Mouse (Mus musculus) monocyte, adult 5-6 weeks (primary cell): ENCODE results near the gene Rpl29. TPM values are rescaled to one million over a fixed set of nuclear protein-coding genes. Genes with fewer than 3 reads are reported as not detected.

ENCODE experiments used
- ATAC-seq: fragments of 153-309, 156-312 bp; replicated peaks from 2 replicates; pipeline ENCODE4 v1.8.0; 2017; ENCODE audit warnings: mild to moderate bottlenecking; ENCODE audit not compliant: low TSS enrichment, insufficient number of reproducible peaks, severe bottlenecking, poor library complexity, low FRiP score
- total RNA-seq: library from RNA; stranded (forward); fragments of 200-1000, 200-491, 200-594 nt; gene quantifications from 3 replicates; pipeline ENCODE4 v1.2.3, GENCODE M21; 2017

The Rpl29 gene
- total RNA-seq, 1 experiment from 2014 or later: 563 TPM

DNA sequence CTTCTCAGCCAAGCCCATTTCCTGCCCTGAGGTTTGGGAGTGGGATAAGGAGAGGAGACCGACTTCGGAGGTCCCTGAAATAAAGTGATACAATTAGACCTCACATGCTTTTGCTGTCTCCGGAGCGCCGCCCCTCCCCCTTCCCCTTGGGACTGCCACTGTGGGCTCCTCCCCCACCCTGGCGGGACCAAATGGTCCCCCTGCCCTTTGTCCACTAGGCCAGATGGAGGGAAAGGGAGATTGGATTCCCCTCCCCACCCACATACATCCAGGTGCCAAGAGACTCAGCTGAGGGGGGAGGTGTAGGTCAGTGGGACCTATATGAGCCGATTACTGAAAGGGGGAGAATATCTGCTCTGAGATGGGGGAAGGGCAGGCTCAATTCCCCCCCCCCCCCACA, 23.6 kb downstream of the Rpl29 start:
- ATAC-seq: no peak

DNA sequence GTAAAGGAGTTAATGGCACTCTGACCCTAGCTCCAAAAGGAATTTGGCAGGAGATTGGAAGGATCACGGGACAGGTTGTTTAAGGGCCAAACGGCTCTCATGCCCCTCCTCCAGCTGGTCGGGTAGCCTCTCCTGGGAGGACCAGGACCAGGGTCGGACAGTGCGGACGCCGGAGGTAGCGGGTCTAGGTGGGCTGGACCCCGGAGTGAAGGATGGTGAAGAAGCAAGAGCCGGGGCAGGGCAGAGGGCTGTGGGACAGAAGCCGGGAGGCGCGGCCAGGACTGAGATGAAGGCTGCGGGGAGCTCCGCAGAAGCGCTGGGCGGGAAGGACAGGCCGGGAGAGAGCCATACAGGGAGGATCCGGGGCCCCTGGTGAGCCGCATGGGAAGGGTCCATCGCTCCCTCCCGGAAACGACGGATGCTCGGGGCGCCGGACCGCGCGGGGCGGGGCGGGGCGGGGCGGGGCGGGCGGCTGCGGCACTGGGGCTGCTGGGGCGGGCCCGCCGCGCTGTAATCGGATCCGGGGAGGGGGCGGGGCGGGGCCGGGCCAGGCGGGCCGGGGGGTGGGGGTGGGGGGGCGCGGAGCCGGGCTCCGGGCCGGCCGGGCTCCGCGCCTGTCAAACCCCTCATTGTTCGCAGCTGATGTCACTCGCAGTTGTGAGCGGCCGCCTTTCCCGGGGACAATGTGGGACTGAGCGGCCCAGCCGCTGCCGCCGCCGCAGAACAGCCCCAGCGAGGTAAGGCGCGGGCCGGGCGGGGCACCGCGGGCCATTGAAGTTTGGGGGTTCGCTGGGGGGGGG, 24.2 kb downstream of the Rpl29 start, which contains the start of gene Pcbp4:
Gene Pcbp4, plus strand, starts transcription at position 21 of the 800 bp plus-strand sequence.
- ATAC-seq: no peak

DNA sequence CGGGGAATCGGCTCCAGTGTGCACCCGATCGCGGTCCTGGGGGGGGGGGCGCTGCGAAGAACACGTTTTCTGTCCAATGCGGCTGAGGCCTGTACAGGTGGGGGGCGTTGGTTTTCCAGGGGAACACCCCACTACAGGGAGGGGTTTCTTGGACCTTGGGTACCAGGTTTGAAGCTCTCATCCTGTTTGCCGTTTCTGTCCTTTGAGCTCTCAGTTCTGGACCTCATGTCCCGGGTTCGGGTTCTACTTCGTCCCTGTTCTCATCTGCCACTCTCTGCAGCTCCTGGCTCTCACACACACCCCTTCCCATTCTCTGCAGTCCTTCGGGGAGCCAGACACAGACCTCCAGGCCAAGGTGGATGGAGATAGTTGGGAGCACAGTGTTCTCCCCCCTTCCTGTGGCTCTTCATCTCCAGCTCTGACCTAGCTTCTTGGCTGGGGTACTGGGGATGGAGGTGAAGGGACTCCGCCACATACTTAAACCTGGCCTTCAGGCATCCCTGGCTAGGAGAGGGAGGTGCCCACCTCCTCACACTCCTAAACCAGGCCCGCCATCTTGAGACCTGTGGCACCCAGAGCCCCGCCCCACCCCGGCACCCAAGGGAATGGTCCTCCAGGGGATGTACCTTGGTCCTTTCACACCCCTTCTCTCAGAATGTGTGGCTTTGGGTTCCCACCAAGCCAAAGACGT, 25.0 kb downstream of the Rpl29 start:
- no peak for ATAC-seq

DNA sequence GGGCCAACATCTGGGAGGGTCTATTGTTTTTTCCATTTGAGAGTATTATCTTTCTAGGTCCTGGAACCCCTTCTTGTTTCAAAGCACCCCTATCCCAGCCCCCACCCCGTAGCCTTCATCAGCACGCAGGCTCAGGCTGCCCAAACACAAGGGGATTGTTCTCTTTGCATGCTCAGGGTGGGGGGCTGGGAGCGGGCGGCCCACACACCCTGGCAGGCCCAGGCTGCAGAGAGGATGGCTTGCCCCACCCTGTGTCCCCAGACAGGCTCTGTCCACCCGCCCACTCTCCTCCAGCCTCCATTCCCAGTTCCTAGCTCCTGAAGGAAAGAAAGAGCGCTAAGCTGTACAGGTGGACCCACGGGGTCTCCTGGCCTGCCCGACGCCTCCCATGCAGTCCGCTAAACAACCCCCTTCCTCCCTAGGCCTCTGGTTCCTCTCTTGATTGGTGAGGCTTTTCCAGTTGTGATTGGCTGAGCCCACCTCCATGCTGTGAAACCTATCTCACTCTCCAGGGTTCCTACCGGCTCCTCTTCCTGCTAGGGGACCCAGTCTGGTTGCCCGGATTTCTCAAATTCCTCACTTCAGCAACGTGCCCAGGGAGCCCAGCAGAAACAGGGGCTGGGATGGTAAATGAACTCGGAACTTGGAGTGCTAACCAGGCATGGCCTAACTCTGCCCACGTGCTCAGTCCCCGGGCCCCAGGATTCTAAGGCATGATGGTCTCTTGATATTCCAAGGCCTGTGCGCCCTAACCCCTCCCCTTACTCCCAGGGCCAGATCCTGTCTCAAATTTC, 25.8 kb downstream of the Rpl29 start:
- no peak for ATAC-seq

DNA sequence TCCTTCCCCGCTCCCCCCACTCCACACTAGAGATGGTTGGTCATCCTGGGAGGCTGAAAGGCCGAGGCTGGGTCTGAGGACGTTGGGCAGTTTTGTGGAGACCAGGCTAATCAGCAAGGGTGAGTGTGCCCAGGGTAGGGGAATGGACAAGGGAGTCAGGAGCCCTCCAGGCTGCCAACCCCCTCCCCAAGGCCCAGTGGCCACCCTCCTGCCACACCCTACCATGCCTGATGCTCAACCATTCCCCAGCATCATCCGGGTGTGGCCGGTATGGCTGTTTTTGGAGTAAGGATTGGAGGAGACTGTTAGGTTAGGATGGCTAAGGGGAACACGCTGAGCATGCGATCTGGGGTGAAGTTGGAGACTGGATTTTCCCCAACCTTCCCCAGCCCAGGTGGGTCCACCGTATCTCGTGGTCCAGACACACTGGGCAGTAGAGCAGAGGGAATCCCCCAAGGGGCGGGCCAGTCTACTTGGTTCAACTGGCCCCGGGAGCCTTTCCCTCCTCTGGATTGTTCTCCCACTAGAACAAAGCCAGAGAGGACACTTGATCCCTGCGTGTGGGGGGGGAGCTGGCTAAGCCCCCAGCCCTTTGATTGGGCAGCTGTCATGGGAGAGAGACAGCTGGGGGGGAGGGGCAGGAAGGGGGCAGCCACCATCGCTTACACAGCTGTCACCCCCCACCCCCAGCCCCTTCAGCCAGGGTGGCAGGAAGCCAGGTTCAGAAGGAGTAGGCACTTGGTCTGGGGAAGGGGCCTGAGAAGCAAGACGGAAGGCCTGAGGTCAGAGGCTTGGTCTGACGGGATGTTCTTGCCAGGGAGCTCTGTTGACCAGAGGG, 27.3 kb downstream of the Rpl29 start:
- ATAC-seq: no peak

DNA sequence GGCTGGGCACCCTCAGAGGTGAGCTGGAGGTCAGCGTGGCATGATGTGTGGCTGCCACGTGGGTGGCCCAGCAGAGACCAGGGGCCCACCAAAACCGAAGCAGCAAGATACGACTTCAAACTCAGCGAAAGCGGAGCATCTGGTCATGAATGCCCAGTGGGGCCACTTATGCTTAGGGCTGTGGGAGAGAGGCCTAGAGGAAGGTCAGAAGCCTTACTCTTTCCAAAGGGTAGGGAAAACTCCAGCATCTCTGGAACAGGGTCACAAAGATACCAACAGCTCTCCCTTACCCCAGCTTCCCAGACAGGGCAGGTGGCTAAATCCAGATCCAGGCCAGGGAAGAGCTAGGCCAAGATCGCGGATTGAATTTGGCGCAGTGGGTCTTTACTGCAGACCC, 27.9 kb downstream of the Rpl29 start:
- no peak for ATAC-seq

DNA sequence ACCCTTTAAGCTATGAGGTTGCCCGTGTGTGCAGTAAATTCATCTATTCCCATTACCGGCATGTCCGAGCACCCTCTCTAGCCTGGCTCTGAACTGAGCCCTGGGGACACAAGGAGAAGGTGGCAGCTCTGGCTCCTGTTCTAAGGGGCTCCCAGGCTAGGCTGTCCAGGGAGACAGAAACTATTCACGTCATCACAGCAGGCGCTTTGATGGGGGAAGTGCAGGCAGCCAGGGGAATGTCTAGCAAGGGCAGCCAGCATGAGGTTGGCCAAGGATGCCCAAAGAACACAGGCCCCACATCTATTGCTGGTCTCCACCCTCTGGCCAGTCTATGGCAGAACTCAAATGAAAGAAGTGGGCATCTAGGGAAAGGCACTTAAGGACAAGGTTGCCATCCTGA, 28.7 kb downstream of the Rpl29 start:
- no peak for ATAC-seq

DNA sequence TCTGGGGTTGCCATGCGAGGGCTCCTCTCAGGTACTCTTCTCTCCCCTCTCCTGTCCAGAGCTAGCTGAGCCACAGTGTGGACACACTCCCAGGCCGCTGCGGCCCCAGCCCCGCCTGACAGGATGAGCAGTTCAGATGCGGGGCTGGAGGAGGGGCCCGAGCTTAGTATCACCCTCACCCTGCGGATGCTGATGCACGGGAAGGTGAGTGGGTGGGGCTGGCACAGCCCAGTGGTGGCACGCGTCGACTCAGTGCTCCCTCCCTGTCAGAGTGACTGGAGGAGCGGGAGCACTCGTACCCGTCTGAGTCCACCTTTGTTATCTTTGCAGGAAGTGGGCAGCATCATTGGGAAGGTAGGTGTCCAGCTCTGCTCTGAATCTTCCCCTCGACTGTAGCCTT, 30.7 kb downstream of the Rpl29 start:
- no peak for ATAC-seq

DNA sequence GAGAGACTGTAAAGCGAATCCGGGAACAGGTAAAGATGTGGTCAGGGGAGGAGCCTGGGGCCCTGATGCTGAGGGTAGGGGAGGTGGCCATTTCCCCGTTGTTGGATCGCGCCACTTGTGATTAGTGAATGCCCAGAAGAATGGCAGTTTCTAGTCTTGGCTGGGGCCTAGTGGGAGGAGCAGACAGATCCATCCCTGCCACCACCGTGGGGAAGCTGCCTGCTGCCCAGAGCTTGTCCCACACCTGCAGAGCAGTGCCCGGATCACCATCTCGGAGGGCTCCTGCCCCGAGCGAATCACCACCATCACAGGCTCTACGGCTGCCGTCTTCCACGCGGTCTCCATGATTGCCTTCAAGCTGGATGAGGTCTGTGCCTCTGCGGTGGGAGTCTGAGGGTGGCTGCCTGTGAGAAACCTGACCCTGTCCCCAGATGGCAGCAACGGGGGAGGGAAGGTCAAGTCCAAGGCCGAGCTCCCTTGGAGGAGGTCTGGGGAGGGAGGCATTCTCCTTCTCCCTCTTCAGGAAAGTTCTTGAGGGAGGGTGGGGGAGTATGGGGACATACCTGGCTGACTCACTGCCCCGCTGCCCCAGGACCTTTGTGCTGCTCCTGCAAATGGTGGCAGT, 31.3 kb downstream of the Rpl29 start:
- no peak for ATAC-seq

DNA sequence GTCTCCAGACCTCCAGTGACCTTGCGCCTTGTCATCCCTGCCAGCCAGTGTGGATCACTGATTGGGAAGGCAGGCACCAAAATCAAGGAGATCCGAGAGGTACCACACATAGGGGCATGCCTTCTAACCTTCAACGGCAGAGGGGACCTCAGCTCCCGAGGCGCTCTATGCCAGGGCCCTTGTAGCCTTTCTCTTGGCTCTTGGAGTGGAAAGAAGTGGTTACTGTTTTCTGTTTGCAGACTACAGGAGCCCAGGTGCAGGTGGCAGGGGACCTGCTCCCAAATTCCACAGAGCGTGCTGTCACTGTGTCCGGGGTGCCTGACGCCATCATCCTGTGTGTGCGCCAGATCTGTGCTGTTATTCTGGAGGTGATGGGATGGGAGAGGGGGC, 31.8 kb downstream of the Rpl29 start:
- ATAC-seq: no peak

DNA sequence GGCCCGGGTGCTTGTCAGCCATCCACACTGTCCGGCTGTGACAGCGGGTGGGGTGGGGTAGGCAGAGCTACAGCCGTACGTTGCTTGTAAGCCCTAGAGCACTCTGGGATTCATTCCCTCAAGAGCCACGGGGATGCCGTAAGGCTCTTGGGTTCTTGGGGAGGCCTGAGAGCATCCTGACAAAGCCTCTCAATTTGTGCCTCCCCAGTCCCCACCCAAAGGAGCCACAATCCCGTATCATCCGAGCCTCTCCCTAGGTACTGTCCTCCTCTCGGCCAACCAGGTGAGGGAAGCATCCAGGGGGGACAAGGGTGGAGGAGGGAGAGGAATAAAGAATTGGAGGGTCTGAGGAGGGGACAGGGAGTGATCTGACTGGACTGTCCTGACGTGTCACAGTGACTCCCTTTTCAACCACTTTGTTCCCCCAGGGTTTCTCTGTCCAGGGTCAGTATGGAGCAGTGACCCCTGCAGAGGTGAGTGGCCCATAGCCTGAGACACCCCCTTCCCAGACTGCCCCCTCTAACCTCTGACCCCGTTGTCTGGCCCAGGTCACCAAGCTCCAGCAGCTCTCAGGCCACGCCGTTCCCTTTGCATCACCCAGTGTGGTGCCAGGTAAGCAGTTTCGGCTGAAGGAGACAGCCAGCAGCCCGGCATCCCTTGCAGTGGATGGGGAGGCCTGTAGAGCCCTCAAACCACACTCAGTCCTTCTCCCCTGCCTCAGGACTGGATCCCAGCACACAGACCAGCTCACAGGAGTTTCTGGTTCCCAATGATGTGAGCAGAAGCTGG, 32.6 kb downstream of the Rpl29 start:
- no peak for ATAC-seq

DNA sequence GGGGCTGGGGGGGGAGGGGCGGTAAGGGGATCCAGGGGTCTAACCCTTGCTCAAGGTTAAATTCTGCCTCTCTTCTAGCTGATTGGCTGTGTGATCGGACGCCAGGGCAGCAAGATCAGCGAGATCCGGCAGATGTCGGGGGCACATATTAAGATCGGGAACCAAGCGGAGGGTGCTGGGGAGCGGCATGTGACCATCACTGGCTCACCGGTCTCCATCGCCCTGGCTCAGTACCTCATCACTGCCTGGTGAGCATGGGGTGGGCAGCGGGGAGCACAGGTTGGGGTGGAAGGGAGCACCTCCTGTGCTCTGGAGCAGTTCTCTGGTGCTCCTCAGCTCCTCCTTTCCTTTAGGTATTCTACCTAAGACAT, 33.2 kb downstream of the Rpl29 start:
- no peak for ATAC-seq

DNA sequence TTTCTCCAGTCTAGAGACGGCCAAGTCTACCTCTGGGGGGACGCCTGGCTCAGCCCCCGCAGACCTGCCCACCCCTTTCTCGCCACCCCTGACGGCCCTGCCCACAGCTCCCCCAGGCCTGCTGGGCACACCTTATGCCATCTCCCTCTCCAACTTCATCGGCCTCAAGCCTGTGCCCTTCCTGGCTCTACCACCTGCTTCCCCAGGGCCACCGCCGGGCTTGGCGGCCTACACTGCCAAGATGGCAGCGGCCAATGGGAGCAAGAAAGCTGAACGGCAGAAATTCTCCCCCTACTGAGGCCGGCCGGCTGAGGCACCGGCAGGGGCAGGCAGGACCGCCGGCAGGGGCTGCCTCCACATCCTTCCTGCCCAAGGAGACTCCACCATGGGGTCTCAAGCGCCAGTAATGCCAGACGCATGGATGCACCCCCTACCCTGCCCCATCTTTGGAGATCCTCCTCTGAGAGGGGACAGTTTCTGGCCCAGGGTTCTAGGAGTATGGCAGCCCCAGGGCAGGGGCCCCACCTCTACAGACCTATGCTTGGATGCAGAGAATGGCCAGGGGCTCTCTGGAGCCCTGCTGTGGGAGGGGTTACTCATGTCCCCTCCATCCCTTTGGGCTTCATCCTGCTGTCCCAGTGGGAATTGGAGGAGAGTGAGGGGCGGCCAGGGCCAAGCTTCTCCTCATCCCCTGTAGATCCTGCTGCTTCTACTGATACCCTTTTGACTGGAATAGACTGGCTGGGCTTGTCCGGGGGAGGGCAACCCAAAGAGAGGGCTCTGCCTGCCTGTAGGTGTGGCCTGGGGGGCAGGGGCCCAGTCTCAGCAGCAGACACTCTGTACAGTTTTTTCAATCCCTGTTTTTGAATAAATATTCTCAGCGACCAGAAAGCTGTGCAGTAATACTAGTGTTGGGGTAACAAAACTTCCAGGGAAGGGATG, 34.1 kb downstream of the Rpl29 start:
- ATAC-seq: no peak

DNA sequence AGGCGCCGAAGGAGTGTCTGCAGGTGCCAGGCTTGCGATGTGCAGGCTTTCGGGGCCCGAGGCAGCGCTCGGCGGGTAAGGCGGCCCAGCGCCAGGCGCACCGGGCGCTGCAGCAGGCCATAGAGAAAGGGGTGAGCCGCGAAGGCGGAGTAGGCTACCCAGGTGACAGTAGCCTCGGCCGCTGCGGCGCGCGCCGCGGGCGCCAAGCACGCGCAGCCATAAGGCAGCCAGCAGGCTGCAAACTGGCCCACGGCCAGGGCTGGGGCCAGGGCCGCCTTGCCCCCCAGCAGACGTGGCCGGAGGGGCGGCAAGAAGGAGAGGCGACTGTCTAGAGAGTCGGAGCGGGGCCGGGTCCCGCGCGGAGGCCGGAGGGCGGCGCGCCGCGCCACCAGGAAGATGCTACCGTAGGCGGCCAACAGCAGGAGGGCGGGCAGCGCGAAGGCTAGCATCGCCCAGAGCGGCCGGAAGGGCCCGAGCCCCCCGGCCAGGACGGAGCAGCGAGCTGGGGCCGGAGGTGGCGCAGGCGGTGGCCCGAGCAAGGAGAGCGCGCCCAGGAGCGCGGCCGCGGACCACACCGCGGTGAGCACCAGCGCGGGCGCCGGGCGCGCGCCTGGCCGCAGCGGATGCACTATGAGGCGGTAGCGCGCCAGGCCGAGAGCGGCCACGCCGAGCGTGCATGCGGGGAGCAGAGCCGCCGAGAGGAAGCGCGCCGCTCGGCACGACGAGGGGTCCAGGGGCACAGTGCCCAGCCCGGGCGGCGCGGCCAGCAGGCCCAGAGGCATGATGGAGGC, 35.7 kb downstream of the Rpl29 start:
- no peak for ATAC-seq

DNA sequence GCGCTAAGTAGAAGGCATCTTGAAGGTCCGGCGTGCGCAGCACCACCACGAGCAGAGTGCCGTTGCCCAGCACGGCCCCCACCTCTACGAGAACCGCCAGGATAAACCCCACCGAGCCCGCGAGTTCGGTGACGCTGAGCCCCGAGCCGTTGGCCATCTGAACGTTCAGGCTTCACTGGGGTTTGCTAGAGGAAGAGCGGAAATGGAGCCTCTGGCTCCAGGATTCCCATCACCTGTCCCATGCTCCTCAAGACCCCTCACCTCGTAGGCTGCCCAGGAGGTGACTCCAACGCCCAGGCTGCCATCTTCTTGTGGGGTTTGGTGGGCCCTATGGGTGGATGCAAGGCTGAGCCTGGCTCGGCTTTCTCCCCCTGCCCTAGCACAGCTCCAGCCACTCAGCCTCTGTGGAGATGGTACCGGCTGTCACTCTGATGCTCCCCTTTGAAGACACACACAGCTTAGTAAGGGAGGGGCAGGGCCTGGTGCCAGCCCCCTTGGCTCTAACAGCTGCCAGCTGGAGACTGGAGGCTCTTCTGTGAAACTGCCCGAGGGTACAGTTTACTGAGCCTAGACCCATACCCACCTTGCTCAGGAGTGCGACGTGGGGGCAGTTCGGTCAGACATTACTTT, 36.4 kb downstream of the Rpl29 start, which contains the start of gene Gpr62:
Gene Gpr62, minus strand, starts transcription at position 368 of the 630 bp plus-strand sequence.
- ATAC-seq: no peak
